17 mouse cellular contexts compared by ENCODE assay signal in genomic region chr6:86152676-86153075, GRCm38 (mm10). TPM values are rescaled to one million over a fixed set of nuclear protein-coding genes. Genes with fewer than 3 reads are reported as not detected.
DNase-seq lines count a peak whose midpoint lies in the region; ATAC-seq lines count a peak whose summit lies in the region.
"Had no signal": no experiment of that assay in that cellular context is flagged by ENCODE, and none has a peak within 500 bp of the region (broad histone marks: within the 10 kb centered on the region; RNA-seq: fewer than 3 reads in every experiment).

No protein-coding gene starts in this region.

- WGBS in heart, embryonic 10.5 days = 83% methylated on average over 7 of the region's 7 CpGs
- WGBS in heart, embryonic 11.5 days (ENCODE audit: insufficient replicate concordance) = 89% methylated on average over 7 of the region's 7 CpGs

- no peaks in the 10 kb centered on the region for H3K9me3 ChIP-seq in heart, embryonic 10.5 days
- no peaks in the 10 kb centered on the region for H3K9me3 ChIP-seq in heart, embryonic 11.5 days (replicated peaks; ENCODE audit: control insufficient read depth, low read length)
- H3K9me3 ChIP-seq: G1E had no signal

- H3K36me3 ChIP-seq in heart, embryonic 10.5 days = no peaks in the 10 kb centered on the region
- no peaks in the 10 kb centered on the region for H3K36me3 ChIP-seq in heart, embryonic 11.5 days (ENCODE audit: control insufficient read depth, insufficient read depth, low read length)
- H3K36me3 ChIP-seq: G1E had no signal

- no peak overlapping the region for H3K4me2 ChIP-seq in heart, embryonic 11.5 days

- peaks cover 29% of the 10 kb centered on the region for H3K4me1 ChIP-seq in heart, embryonic 10.5 days
- H3K4me1 ChIP-seq in heart, embryonic 11.5 days (ENCODE audit: control insufficient read depth, insufficient read depth, low read length) = no peaks in the 10 kb centered on the region

- H3K9ac ChIP-seq in heart, embryonic 11.5 days (ENCODE audit: low read depth, low read length) = no peak overlapping the region

- H3K27me3 ChIP-seq in heart, embryonic 10.5 days (ENCODE audit: insufficient read depth, poor library complexity, severe bottlenecking) = no peaks in the 10 kb centered on the region
- no peaks in the 10 kb centered on the region for H3K27me3 ChIP-seq in heart, embryonic 11.5 days (ENCODE audit: control insufficient read depth, insufficient read depth, low read length)

- H3K4me3 ChIP-seq in heart, embryonic 10.5 days = no peak overlapping the region
- H3K4me3 ChIP-seq in heart, embryonic 11.5 days (ENCODE audit: low read depth, low read length) = no peak overlapping the region

- no peak overlapping the region for H3K27ac ChIP-seq in heart, embryonic 10.5 days
- H3K27ac ChIP-seq in heart, embryonic 11.5 days (ENCODE audit: low read depth, low read length) = no peak overlapping the region

- peak; percentile 71 for DNase-seq in heart, adult 11 months
- no peak for DNase-seq in heart, adult 8-10 months (ENCODE audit: low spot score)
- DNase-seq in heart, embryonic 10.5 days (ENCODE audit: low spot score) = peak; percentile 53
- DNase-seq: adrenal gland, adult 8-10 months; adrenal gland, postnatal 10 days; adrenal gland, postnatal 14 days; adrenal gland, postnatal 25 days; B cell, adult 2 months; cerebellum, adult 11 months; cerebellum, adult 11-12 months; cerebellum, adult 18-20 months had no signal

- no peak for ATAC-seq in heart, embryonic 11.5 days (replicated peaks; ENCODE audit: insufficient number of reproducible peaks, low FRiP score, low TSS enrichment)
- ATAC-seq: activated CD4-positive, CD25-positive, alpha-beta regulatory T cell, adult 4 months; CD4-positive, CD25-positive, alpha-beta regulatory T cell, adult 4 months; Patski had no signal

RNA-seq across cellular contexts. Expression of gene Tgfa, which starts 42.3 kb away (rescaled TPM):
- total RNA-seq in heart, adult 8-10 months (2022) = 1 to 10 TPM; 1.3 to 2.7 (median 1.4) TPM
- 3.2 and 3.7 TPM in 2 replicates for polyA plus RNA-seq in heart, embryonic 10.5 days (2016; fragmentation: Nextera tagmentation; extraction: Ambion mirVana)
- 3.0 and 4.1 TPM in 2 replicates for polyA plus RNA-seq in heart, embryonic 11.5 days (2014; fragmentation: Nextera tagmentation; extraction: Ambion mirVana)
- total RNA-seq: CH12.LX had no signal
- polyA plus RNA-seq: activated CD4-positive, CD25-positive, alpha-beta regulatory T cell, adult 4 months had no signal
